Mouse (Mus musculus) C2C12 (cell line): ENCODE results near the gene Slc16a10.
A peak's percentile ranks its signal among the peaks of the same experiment; 100 is the strongest.

ENCODE experiments used
- CEBPB ChIP-seq: IDR thresholded peaks from one replicate; pipeline ENCODE4 v1.6.1; 2011; ENCODE audit warnings: low read depth, mild to moderate bottlenecking, control low read depth, moderate library complexity
- CTCF ChIP-seq: IDR thresholded peaks from one replicate; pipeline ENCODE4 v1.5.1; 2011; ENCODE audit not compliant: control insufficient read depth, insufficient read depth, insufficient read length
- MAX ChIP-seq: IDR thresholded peaks from one replicate; pipeline ENCODE4 v1.6.1; 2011; ENCODE audit warnings: mild to moderate bottlenecking, control low read depth
- MYOD1 ChIP-seq: IDR thresholded peaks from one replicate; pipeline ENCODE4 v1.6.1; 2011; ENCODE audit warnings: low read depth; ENCODE audit not compliant: control insufficient read depth, insufficient read length
- USF1 ChIP-seq: IDR thresholded peaks from one replicate; pipeline ENCODE4 v1.6.1; 2011; ENCODE audit warnings: low read depth, mild to moderate bottlenecking, control low read depth, moderate library complexity

GRCm38 (mm10) chr10:40083556-40083955, 58.5 kb downstream of the Slc16a10 start:
- no peak for TF ChIP-seq CTCF
- peak; percentile 1 for TF ChIP-seq CEBPB
- no peak for TF ChIP-seq USF1
- no peak for TF ChIP-seq MYOD1
- no peak for TF ChIP-seq MAX
